16 mouse cellular contexts compared by ENCODE assay signal in the genomic region with DNA sequence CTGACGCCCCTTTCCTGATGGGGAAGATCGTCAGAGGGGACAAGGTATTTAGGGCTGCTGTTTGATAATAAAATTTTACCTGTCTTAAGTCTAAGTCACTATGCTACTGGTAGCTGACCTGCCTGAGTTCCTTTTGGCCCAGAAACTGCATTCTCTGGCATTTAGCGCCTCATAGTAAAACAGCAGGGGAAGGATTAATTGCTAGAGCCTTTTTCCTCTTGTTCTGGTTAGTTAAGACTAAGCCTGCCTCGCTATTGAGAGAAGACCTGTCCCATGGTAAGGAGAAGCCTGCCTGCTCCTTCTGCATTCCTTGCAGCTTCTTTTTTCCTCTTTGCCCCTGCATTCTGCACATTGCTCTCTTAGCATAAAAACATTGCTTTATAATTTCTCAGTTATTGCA.
"Had no signal": no experiment of that assay in that cellular context is flagged by ENCODE, and none has a peak within 500 bp of the region (broad histone marks: within the 10 kb centered on the region; RNA-seq: fewer than 3 reads in every experiment).

No protein-coding gene starts in this region.

- H3K9ac ChIP-seq: limb, embryonic 15.5 days; liver, embryonic 12.5 days; lung, embryonic 14.5 days; midbrain, embryonic 15.5 days; neural tube, embryonic 12.5 days had no signal

- DNase-seq: kidney, adult 8-10 months; kidney, postnatal 4 days; lung, embryonic 14.5 days; lung, postnatal 10 days; spleen, adult 18-20 months; thymus, adult 2 months; thymus, postnatal 25 days had no signal

- H3K9me3 ChIP-seq: limb, embryonic 15.5 days; liver, embryonic 12.5 days; neural tube, embryonic 12.5 days had no signal

- H3K4me2 ChIP-seq: limb, embryonic 15.5 days; liver, embryonic 12.5 days; lung, embryonic 14.5 days; midbrain, embryonic 11.5 days; midbrain, embryonic 15.5 days; neural tube, embryonic 12.5 days had no signal

- H3K4me1 ChIP-seq: liver, embryonic 12.5 days; megakaryocyte, embryonic 14.5 days; midbrain, embryonic 15.5 days; neural tube, embryonic 12.5 days had no signal

- H3K36me3 ChIP-seq: limb, embryonic 15.5 days; liver, embryonic 12.5 days; midbrain, embryonic 15.5 days; neural tube, embryonic 12.5 days had no signal

- ATAC-seq: liver, embryonic 12.5 days; midbrain, embryonic 15.5 days had no signal

- H3K27ac ChIP-seq: kidney, postnatal 0 days; layer of hippocampus, adult 2 months; limb, embryonic 15.5 days; liver, embryonic 12.5 days; macrophage; midbrain, embryonic 15.5 days; neural tube, embryonic 12.5 days had no signal

- H3K27me3 ChIP-seq: limb, embryonic 15.5 days; liver, embryonic 12.5 days; megakaryocyte, embryonic 14.5 days; midbrain, embryonic 15.5 days; neural tube, embryonic 12.5 days had no signal

- H3K4me3 ChIP-seq: layer of hippocampus, adult 2 months; limb, embryonic 15.5 days; liver, embryonic 12.5 days; megakaryocyte, embryonic 14.5 days; midbrain, embryonic 15.5 days; neural tube, embryonic 12.5 days had no signal
